Mouse (Mus musculus) ES-E14 (cell line): Measurements from ENCODE around the gene Slc25a33.

ENCODE experiments used
- CHD2 ChIP-seq: IDR thresholded peaks from 2 replicates; pipeline ENCODE4 v1.6.1; 2014; ENCODE audit warnings: mild to moderate bottlenecking, low read depth, low read length, inconsistent platforms
- ZC3H11A ChIP-seq: IDR thresholded peaks from 2 replicates; pipeline ENCODE4 v1.6.1; 2012; ENCODE audit warnings: low read depth, mild to moderate bottlenecking, inconsistent platforms, low read length, borderline replicate concordance
- ZNF384 ChIP-seq: IDR thresholded peaks from 2 replicates; pipeline ENCODE4 v1.6.1; 2012; ENCODE audit warnings: low read depth, low read length, inconsistent platforms

DNA sequence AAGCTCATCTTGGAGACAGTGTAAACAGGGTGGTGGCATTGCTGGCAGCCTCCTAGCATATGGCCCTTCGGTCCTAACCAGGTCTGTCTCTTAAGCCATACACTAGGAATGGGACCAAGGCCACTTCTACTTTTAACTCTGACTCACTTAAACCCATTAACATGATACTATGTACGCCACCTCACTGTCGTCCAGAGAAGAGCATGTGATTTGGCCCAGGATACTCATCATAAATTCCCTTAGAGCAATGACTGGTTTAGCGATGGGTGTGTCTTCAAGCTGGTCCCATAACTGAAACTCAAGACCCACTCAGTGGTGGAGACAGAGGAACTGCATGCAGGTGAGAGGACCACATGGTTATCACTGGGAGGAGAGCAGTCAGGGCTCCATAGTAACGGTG lies 8.9 kb downstream of the Slc25a33 start:
- TF ChIP-seq ZNF384: no peak
- TF ChIP-seq CHD2: no peak
- TF ChIP-seq ZC3H11A: no peak
